Mouse (Mus musculus) G1E (cell line): ENCODE measurements around the gene Spata16. TPM values are rescaled to one million over a fixed set of nuclear protein-coding genes. Genes with fewer than 3 reads are reported as not detected.

Experiments
- ATAC-seq: 2 replicates; pipeline ENCODE4 v1.8.0; 2016; ENCODE audit warnings: mild to moderate bottlenecking; ENCODE audit not compliant: insufficient number of reproducible peaks, poor library complexity, low FRiP score, severe bottlenecking; ENCODE audit errors: extremely low read depth
- DNase-seq: peaks from one replicate; pipeline ENCODE4 v3.0.0; 2012; ENCODE audit warnings: low spot score
- H3K27me3 ChIP-seq: 2 replicates; pipeline ENCODE4 v1.6.1; 2012; ENCODE audit warnings: mild to moderate bottlenecking, low read length, inconsistent platforms; ENCODE audit not compliant: insufficient read depth
- H3K36me3 ChIP-seq: replicated peaks from 2 replicates; pipeline ENCODE3; 2012; ENCODE audit warnings: mild to moderate bottlenecking, inconsistent platforms
- H3K4me1 ChIP-seq: 2 replicates; pipeline ENCODE4 v1.6.1; 2012; ENCODE audit warnings: low read depth, low read length, inconsistent platforms, mixed read lengths; ENCODE audit not compliant: insufficient read depth
- H3K4me3 ChIP-seq: 2 replicates; pipeline ENCODE4 v1.5.1; 2012; ENCODE audit warnings: low read depth, mild to moderate bottlenecking, inconsistent platforms, low read length, moderate library complexity, mixed read lengths
- H3K9me3 ChIP-seq: replicated peaks from 2 replicates; pipeline ENCODE4 v1.6.1; 2012; ENCODE audit warnings: inconsistent platforms
- CTCF ChIP-seq: IDR thresholded peaks from 2 replicates; pipeline ENCODE4 v1.5.1; 2012; ENCODE audit warnings: low read depth, low read length, inconsistent platforms, mixed read lengths
- GATA1 ChIP-seq: IDR thresholded peaks from 2 replicates; pipeline ENCODE4 v1.6.1; 2012; ENCODE audit warnings: borderline replicate concordance, low read length, inconsistent platforms, mixed read lengths
- GATA2 ChIP-seq: IDR thresholded peaks from 2 replicates; pipeline ENCODE4 v1.6.1; 2012; ENCODE audit warnings: low read depth, low read length, inconsistent platforms, borderline replicate concordance
- POLR2AphosphoS5 ChIP-seq: IDR thresholded peaks from 2 replicates; pipeline ENCODE4 v1.6.1; 2012; ENCODE audit warnings: low read depth, low read length, inconsistent platforms; ENCODE audit not compliant: insufficient replicate concordance
- TAL1 ChIP-seq: conservative IDR thresholded peaks from 2 replicates; pipeline ENCODE4 v1.6.1; 2012; ENCODE audit warnings: low read depth, low read length, inconsistent platforms, mixed read lengths
- polyA plus RNA-seq: library from polyadenylated mRNA; stranded (reverse); fragments of >175 nt; gene quantifications from 2 replicates; pipeline ENCODE4 v1.2.3, GENCODE M21; 2012
- total RNA-seq, 2 experiments: library from RNA; stranded (forward) in 1 of 2; stranded (reverse) in 1 of 2; fragments of 200-1000 nt in 1 of 2; fragments of >200 nt in 1 of 2; fragmentation: Nextera tagmentation in 1 of 2; gene quantifications; 2 replicates each; pipeline ENCODE4 v1.2.3; 2014 to 2017

The Spata16 gene
- total and polyA plus RNA-seq, 3 experiments, result not detected

- DNase-seq, result no peak
- H3K4me1 ChIP-seq, result no peaks in the 10 kb centered on the region
- H3K9me3 ChIP-seq, result no peaks in the 10 kb centered on the region
- no peak for ATAC-seq
- H3K4me3 ChIP-seq, result no peak overlapping the region
- no peak for TF ChIP-seq GATA1
- TF ChIP-seq POLR2AphosphoS5, result no peak
- no peak for TF ChIP-seq CTCF
- no peak for TF ChIP-seq GATA2
- no peaks in the 10 kb centered on the region for H3K36me3 ChIP-seq
- no peaks in the 10 kb centered on the region for H3K27me3 ChIP-seq
These were observed 113.1 kb downstream of the Spata16 start for GRCm38 (mm10) chr3:26750492-26750891.

- DNase-seq, result no peak
- no peaks in the 10 kb centered on the region for H3K27me3 ChIP-seq
- H3K4me1 ChIP-seq, result no peaks in the 10 kb centered on the region
- no peaks in the 10 kb centered on the region for H3K9me3 ChIP-seq
- TF ChIP-seq GATA2 (no peak), GATA1 (no peak), TAL1 (no peak), POLR2AphosphoS5 (no peak), CTCF (no peak)
- H3K36me3 ChIP-seq, result no peaks in the 10 kb centered on the region
- ATAC-seq, result no peak
- no peak overlapping the region for H3K4me3 ChIP-seq
These were observed 115.0 kb downstream of the Spata16 start for GRCm38 (mm10) chr3:26752441-26752840.

- no peak for TF ChIP-seq GATA1
- TF ChIP-seq CTCF, result no peak
- no peak for TF ChIP-seq TAL1
- TF ChIP-seq GATA2, result no peak
- TF ChIP-seq POLR2AphosphoS5, result no peak
- Histone ChIP-seq H3K36me3 (no peaks in the 10 kb centered on the region), H3K9me3 (no peaks in the 10 kb centered on the region), H3K27me3 (no peaks in the 10 kb centered on the region), H3K4me3 (no peak overlapping the region), H3K4me1 (no peaks in the 10 kb centered on the region)
- ATAC-seq, result no peak
- DNase-seq, result no peak
These were observed 156.1 kb downstream of the Spata16 start for GRCm38 (mm10) chr3:26793334-26794101.

GRCm38 (mm10) chr3:26795851-26796538 lies 158.6 kb downstream of the Spata16 start:
- DNase-seq, result no peak
- H3K4me1 ChIP-seq, result no peaks in the 10 kb centered on the region
- H3K36me3 ChIP-seq, result no peaks in the 10 kb centered on the region
- ATAC-seq, result no peak
- H3K9me3 ChIP-seq, result no peaks in the 10 kb centered on the region
- TF ChIP-seq CTCF (no peak), GATA1 (no peak), POLR2AphosphoS5 (no peak), GATA2 (no peak), TAL1 (no peak)
- no peaks in the 10 kb centered on the region for H3K27me3 ChIP-seq
- H3K4me3 ChIP-seq, result no peak overlapping the region

- TF ChIP-seq POLR2AphosphoS5, result no peak
- no peak for TF ChIP-seq GATA2
- no peak for TF ChIP-seq GATA1
- TF ChIP-seq CTCF, result no peak
- no peak for TF ChIP-seq TAL1
- DNase-seq (no peak), ATAC-seq (no peak)
- Histone ChIP-seq H3K4me1 (no peaks in the 10 kb centered on the region), H3K36me3 (no peaks in the 10 kb centered on the region), H3K4me3 (no peak overlapping the region), H3K9me3 (no peaks in the 10 kb centered on the region), H3K27me3 (no peaks in the 10 kb centered on the region)
These were observed 159.5 kb downstream of the Spata16 start for GRCm38 (mm10) chr3:26796954-26797353.

- Histone ChIP-seq H3K27me3 (no peaks in the 10 kb centered on the region), H3K4me3 (no peak overlapping the region), H3K9me3 (no peaks in the 10 kb centered on the region)
These were observed 176.9 kb downstream of the Spata16 start for GRCm38 (mm10) chr3:26814307-26814706.

More at GRCm38 (mm10) chr3:26814307-26814706, 176.9 kb downstream of the Spata16 start:
- no peak for TF ChIP-seq GATA1
- ATAC-seq, result no peak
- Histone ChIP-seq H3K4me1 (no peaks in the 10 kb centered on the region), H3K36me3 (no peaks in the 10 kb centered on the region)
- DNase-seq, result no peak
